Mouse (Mus musculus) right cerebral cortex, adult 18-20 months (tissue): ENCODE results near the gene Chst5.
"Not testable (repeated sequence)": the region's sequence is repeated elsewhere in the genome, so short reads cannot be mapped to it uniquely, and the experiment has no call there.

ENCODE experiments used
- DNase-seq: peaks from one replicate; pipeline ENCODE4 v3.0.0; 2022; ENCODE audit warnings: mixed read lengths

Gene Chst5

GRCm38 (mm10) chr8:111871278-111871677 is 39.0 kb downstream of the Chst5 start:
- no peak for DNase-seq

GRCm38 (mm10) chr8:111870379-111870778 is 39.9 kb downstream of the Chst5 start:
- DNase-seq: no peak

GRCm38 (mm10) chr8:111868664-111869063 is 41.6 kb downstream of the Chst5 start:
- DNase-seq: no peak

GRCm38 (mm10) chr8:111865857-111866256 is 44.4 kb downstream of the Chst5 start:
- no peak for DNase-seq

GRCm38 (mm10) chr8:111865130-111865852 is 45.0 kb downstream of the Chst5 start:
- no peak for DNase-seq

GRCm38 (mm10) chr8:111864648-111865047 is 45.6 kb downstream of the Chst5 start:
- DNase-seq: no peak

- no peak for DNase-seq
These were observed 47.0 kb downstream of the Chst5 start for GRCm38 (mm10) chr8:111863280-111863679.

- no peak for DNase-seq
These were observed 54.3 kb downstream of the Chst5 start for GRCm38 (mm10) chr8:111855977-111856376.

- DNase-seq: peak; percentile 98
These were observed 56.3 kb downstream of the Chst5 start, which contains the start of gene Cfdp1 for GRCm38 (mm10) chr8:111853861-111854501. Gene Cfdp1, minus strand, starts transcription at chr8:111854291.

GRCm38 (mm10) chr8:111853219-111853618 is 57.0 kb downstream of the Chst5 start:
- not testable (repeated sequence) for DNase-seq

GRCm38 (mm10) chr8:111846746-111847145 is 63.5 kb downstream of the Chst5 start:
- no peak for DNase-seq
